Mouse (Mus musculus): ENCODE data around the gene Syngr4.
"Not testable (repeated sequence)": the region's sequence is repeated elsewhere in the genome, so short reads cannot be mapped to it uniquely, and the experiment has no call there.

Gene Syngr4

GRCm38 (mm10) chr7:45915011-45915410 is 18.5 kb upstream of the Syngr4 start:
- no peak for DNase-seq

DNA sequence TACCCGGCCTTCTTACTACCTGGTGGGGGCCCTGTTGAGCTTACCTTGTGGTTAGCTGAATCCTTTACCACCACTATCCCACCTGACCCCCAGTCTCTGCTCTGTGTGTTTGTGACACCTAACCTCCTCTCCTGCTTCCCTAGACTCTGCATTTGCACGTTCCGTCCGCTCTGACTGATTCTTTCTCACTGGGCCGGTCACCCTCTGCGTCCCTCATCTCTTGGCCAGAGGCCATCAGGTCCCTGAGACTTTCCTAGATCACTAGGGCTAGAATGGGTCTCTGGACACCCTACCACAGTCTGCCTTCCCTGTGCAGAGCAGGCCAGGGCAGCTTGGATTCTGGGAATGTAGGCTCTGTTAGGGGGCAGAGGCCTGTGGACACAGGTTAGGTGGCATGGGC is 17.6 kb upstream of the Syngr4 start:
- DNase-seq = no peak

- no peak for DNase-seq
These were observed 12.6 kb upstream of the Syngr4 start for GRCm38 (mm10) chr7:45909145-45909544.

DNA sequence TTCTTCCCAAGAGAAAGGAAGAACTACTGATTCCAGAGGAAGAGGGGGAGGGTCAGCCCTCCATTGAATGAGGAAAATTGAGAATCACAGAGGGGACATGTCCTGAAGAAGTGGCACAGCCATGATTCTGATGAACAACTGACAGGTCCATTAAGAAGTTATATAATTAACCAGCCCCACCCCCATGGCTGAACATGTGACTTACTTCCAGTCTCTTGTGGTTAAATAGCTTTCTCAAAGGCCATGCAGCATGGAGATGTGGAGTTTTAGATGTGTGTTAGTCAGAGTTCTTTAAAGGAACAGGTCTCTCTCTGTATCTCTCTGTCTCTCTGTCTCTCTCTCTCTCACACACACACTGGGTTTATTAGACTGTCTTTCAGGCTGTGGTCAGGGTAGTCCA is 11.9 kb upstream of the Syngr4 start:
- no peak for DNase-seq

DNA sequence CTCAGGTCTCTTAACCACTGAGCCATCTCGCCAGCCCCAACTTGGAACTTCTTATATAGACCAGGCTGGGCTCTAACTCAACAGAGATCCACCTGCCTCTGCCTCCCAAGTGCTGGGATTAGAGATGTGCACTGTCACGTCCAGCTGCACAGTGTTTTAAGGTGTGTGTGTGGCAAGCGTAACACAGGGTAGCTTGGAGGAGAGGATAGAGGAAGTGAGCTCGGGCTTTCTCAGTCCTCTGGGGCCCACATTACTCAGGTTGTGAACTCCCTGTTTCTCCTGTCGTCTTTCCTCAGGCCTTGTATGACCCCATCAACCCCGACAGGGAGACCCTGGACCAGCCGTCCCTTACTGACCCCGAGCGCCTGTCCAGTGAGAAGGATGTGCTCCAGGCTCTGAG is 10.1 kb upstream of the Syngr4 start:
- no peak for DNase-seq

DNA sequence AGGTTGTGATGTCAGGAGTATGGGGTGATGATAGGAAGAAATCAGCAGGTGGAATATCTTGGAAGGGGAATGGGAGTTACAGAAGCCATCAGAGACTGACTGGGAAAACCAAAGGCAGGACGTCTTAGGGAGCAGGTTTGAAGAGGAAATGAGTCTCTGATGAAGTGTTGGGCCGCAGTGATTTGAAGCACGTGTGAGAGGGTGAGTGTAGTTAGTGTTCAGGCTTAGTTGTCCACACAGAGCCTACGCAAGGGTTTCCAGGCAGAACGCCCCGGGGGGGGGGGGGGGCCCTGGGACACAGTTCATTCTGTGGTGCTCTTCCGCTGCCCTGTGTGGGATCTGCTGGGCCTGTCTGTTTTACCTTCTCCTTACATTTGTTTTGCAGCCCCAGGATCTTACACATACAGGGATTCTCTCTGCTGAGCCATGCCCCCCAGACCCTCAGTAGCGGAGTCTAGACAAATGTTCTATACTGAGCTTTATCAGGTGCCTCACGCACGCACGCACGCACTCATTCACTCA is 6.0 kb upstream of the Syngr4 start:
- no peak for DNase-seq

DNA sequence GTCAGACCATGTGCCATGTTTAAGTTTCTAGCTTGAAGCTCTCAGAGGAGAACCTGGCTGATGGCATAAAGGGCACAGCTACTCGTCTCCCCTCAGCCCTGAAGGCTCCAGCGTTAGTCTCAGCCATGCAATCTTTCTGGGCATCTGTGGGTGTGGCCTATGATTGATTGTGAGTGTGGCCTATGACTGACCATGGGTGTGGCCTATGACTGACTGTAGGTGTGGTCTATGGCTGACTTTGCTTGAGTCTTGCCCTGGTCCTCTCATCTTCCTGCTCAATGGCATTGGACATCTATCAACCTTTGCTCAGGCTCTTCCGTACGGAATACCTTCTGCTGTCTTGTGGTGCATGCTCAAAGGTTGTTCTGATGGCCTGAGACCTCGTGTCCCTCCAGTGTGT is 5.0 kb upstream of the Syngr4 start:
- peak; percentile 65 to 73 for DNase-seq

- not testable (repeated sequence) for DNase-seq
These were observed 1.6 kb upstream of the Syngr4 start for GRCm38 (mm10) chr7:45898125-45898524.

DNA sequence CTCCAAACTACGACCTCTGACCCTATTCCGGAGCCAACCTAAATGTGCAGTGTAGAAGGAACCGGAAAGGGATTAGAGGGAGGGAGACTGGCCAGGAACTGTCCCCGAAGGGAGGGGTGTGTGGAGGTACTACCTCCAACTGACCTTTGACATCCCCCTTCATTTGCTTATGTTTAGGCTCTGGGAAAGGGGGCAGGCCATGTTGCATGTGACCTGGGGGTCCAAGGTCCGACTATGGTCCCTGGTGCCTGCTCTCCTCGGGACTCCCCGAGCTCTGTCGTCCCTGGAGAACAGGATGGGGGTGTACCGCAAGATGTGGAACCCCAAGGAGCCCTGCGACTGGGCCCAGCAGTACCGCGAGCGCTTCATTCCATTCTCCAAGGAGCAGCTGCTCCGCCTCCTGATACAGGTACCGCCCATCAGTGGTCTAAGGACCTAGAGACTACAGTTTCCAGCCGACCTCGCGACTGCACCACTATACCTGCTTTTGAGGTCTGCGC is 794 bp upstream of the Syngr4 start:
- DNase-seq = peak; percentile 70 to 84

DNA sequence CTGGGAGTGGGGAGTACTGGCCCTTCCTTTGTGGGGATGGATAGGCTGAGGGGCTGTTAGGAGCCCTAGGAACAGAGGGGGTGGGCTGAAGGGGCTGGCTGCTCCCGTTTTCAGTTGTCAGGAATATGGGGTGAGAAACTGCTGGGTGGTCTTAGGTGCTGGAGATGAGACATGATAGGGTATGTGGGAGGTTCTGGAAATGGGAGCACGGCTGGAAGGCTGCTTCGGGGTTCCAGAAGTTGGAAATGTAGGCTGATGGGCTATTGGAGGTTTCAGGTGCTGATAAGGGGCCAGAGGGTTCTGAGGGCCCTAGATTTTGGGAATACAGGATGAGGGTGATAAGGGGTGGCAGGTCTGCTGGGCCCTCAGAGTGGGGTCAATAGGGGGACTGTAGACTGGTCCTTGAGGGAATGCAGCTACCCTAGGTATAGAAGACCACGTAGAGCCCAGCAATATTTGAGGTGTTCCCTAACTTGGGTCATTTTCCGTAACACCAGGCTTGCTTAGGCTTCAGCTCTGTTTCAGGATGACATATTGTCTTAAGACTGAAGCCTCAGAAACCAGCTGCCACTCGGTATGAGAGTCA is 490 bp downstream of the Syngr4 start:
- DNase-seq = no peak

GRCm38 (mm10) chr7:45892651-45893050 is 3.9 kb downstream of the Syngr4 start:
- no peak for DNase-seq

DNA sequence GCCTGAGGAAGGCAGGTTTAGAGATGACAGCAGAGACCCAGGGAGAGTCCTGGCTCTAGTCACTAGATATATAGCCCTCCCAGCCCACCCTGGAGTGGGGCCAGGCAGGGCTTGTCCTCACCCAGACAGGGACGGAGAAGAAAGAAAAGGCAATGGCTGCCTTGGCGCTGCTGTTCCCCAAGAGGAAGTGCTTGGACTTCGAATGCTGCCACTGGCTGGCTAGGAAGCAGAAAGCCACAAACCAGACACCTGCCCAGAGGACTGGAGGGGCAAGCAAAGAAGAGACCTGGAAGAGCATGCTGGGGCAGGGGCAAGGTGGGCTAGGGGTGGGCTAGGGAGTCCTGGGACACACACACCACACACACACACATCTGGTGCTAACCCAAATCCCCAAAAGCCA is 9.3 kb downstream of the Syngr4 start:
- DNase-seq = no peak

DNA sequence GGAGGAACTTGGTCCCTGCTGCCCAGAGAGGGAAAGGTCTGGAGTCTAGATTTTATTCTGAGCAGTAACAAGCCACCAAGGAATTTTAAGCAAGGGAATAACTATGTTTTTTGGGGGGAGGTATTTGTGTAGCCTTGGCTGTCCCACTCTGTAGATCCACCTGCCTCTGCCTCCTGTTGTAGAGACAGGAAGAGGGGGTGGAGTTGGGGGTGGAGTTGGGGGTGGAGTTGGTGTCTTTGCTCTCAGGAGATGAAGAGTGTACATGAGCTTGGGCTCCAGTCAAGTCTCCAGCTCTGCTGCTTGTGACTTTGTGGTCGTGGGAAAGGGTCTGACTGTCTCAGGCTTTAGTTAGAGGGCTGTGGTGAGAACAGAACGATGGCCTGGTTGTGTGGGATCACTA is 15.5 kb downstream of the Syngr4 start:
- DNase-seq = no peak

- DNase-seq = no peak
These were observed 16.0 kb downstream of the Syngr4 start for GRCm38 (mm10) chr7:45880531-45880930.

DNA sequence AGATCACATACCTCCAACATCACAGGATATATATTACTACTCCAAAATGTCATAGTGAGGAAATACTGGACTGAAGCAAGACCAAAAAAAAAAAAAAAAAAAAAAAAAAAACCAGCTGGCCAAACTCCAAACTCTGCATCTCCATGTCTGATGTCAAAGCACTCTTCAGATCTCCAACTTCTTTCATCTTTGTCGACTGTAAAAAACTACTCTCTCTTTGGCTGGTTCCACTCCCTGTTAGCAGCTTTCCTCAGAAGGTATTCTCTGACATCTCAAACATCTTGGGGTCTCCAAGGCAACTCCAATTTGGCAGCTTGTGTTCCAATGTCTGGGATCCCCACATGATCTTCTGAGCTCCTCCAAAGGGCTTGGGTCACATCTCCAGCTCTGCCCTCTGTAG is 18.2 kb downstream of the Syngr4 start, which contains the start of gene Grin2d:
TSS of gene Grin2d (minus strand) at position 101 of the 400 bp plus-strand sequence.
- not testable (repeated sequence) for DNase-seq

- DNase-seq = no peak
These were observed 19.6 kb downstream of the Syngr4 start for GRCm38 (mm10) chr7:45876895-45877294.

- DNase-seq = peak; percentile 70 to 81
These were observed 23.2 kb downstream of the Syngr4 start for GRCm38 (mm10) chr7:45873061-45873947.

GRCm38 (mm10) chr7:45872624-45873023 is 23.9 kb downstream of the Syngr4 start, which contains the start of gene Kdelr1:
Kdelr1 (plus strand) TSS chr7:45872772.
- DNase-seq = peak; percentile 93 to 94

DNA sequence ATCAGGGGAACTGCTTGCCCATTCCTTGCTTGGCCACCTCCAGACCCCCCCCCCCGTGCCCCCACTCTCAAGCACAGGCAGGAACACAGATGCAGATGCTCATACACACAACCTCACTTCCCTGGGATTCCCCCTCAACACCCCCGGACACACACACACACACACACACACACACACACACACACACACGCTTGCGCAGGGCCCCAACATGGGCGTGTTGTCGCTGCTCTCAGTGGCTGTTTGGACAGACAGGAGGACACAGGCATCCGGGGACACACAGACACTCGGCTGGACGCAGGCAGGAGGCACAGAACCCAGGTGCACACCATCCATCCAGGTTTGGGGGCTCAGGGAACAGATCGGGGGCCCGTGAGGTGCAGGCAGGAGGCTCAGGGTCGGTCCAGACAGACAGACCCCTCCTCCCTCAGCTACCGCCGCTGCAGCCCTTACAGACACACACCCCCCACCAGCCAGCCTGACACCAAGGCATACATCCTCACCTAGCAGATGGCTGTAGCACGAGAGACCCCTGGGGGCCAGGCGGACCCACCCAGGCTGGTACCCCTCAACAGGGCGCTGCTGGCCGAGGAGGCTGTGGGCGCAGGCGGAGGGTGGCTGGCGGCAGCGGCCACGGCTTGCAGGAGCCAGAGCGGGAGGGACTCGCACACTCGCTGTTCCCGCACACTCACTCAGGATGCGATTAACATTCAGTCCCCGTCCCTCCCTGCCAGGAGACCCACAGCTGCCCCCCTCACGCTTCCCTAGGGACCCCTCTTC is 26.0 kb downstream of the Syngr4 start:
- peak; percentile 32 to 36 for DNase-seq

DNA sequence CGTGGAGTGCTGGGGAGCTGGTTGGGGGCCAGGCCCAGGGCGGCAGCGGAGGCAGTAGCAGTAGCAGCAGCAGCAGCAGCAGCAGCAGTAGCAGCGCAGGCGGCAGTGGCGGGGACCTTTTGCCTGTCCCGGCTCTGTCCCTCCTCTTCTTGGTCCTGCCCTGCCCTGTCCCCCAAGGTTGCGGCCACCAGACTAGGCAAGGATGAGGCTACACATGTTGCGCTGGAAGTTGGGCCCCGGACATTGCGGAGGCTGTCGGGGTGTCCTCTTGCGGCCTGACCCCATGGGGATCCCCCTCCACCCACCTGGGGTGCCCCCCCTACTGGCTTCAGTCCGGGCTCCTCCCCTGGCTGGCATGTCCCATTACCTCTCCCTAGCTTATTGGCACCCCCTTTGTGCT is 26.7 kb downstream of the Syngr4 start:
- DNase-seq = peak; percentile 31 to 44

GRCm38 (mm10) chr7:45869107-45869670 is 27.3 kb downstream of the Syngr4 start:
- no peak for DNase-seq

DNA sequence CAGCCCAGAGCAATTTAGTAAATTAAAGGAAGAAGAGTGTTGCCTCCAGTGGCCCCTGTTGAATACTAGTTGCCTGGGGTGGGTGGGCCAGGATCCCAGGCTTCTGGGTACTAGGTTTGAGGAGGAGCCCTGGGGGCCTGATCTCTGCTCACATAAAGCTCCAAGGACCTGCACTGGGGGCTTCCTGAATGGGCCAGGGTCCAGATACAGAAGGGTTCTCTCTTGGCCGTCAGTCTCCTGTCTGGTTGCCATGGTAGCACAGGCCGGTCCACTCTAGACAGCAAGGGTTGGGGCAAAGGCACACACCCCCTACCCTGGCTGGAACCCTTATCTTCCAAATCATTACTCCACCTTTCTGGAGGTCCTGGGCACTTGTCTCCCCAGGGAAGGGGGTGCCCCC is 28.6 kb downstream of the Syngr4 start:
- DNase-seq = no peak

Data from kidney, postnatal 4 days (tissue).